Mouse (Mus musculus) olfactory bulb, adult 2 months (tissue): Measurements from ENCODE around the gene Intu.

ENCODE experiments used
- CTCF ChIP-seq: fragments of 200-500 bp; IDR thresholded peaks from 2 replicates; pipeline ENCODE4 v1.5.1; 2012; ENCODE audit warnings: low read depth, mild to moderate bottlenecking, low read length, moderate library complexity; ENCODE audit not compliant: insufficient read depth
- POLR2A ChIP-seq: fragments of 200-500 bp; IDR thresholded peaks from 2 replicates; pipeline ENCODE4 v1.6.1; 2012; ENCODE audit warnings: mild to moderate bottlenecking, low read depth, low read length, moderate library complexity; ENCODE audit not compliant: insufficient read depth

DNA sequence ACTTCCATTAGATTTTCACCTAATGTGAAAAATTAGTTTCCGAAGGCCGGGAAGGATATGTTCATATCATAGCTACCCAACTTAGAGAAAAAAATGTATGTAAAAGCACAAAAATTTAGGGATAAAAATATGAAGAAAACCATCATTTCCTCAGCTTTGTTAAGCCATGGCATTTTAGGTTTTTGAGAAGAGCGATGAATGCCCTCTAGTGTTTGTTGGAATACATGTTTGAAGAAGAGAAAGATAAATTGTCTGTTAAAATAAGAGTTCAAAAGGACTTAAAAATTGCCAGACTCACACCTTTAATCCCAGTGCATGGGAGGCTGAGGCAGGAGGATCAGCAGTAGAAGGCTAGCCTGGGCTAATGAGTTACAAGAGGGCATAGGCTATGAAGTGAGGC, 10.5 kb upstream of the Intu start:
- no peak for TF ChIP-seq CTCF
- TF ChIP-seq POLR2A, result no peak
